Mouse (Mus musculus) layer of hippocampus, postnatal 25 days (tissue): Measurements from ENCODE around the gene Sept6. TPM values are rescaled to one million over a fixed set of nuclear protein-coding genes. Genes with fewer than 3 reads are reported as not detected.

Experiments used
- DNase-seq, 2 experiments: peaks; one replicate each; pipeline ENCODE4 v3.0.0; 2022; ENCODE audit warnings: mixed read lengths in 2 of 2, low spot score in 1 of 2; ENCODE audit errors: extremely low spot score in 1 of 2
- total RNA-seq, 2 experiments: library from RNA; stranded (reverse); gene quantifications; 2 replicates each; pipeline ENCODE4 v1.2.3; 2021

Gene Sept6
- 10 to 100 TPM; 50.0 to 52.9 TPM for total RNA-seq

- no peak for DNase-seq
These were observed at the start of gene Sept6 for GRCm38 (mm10) chrX:36991694-36992093. Gene Sept6, minus strand, starts transcription at chrX:36991794.

- DNase-seq: no peak
These were observed 36.8 kb upstream of the Sept6 start for GRCm38 (mm10) chrX:37028378-37028777.

DNA sequence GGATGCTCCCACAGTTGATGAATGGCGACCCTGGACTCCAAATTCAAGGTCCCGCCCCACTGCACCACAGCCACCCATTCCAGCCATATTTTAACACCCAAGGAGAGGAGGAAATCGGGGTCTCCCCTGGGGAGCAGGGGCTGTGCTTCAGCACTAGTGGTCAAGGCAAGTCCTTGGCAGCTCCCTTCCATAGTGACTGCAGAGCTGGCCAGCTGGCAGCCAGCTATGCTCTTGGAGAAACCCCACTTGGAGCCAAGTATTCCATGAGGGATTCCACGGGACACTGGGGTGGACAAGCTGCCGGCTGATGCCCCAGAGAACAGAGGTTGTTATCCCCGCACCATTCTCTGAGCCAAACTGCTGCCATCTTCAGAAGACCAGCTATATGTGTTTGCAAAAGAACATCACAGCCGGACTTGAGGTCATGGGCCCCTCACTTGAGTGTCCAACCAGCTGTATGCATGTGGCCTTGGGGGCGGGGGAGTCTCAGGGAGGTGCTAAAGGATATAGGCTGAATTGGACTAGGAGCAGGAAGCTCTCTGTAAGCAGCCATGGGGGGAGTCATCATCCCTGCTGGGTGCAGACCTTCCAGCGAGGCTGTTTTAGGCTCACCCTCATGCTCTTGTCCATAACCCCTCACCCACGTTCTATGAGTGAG, 32.2 kb upstream of the Sept6 start:
- no peak for DNase-seq

- peak; percentile 44 to 78 for DNase-seq
These were observed 31.1 kb upstream of the Sept6 start for GRCm38 (mm10) chrX:37022690-37023089.

DNA sequence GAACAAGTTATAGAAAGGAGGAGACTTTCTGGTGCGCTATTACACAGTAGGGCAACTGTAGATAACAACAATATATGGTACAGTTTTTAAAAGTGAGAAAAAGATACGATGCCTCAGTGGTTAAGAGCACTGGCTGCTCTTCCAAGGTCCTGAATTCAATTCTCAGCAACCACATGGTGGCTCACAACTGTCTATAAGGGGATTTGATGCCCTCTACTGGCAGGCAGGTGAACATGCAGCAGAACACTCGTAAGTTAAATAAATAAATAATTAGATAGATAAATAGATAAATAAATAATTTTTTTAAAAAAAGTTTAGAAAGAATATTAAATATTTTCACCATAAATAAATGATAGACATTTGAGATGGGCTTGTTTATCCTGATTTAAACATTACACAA, 27.5 kb upstream of the Sept6 start:
- no peak for DNase-seq

DNA sequence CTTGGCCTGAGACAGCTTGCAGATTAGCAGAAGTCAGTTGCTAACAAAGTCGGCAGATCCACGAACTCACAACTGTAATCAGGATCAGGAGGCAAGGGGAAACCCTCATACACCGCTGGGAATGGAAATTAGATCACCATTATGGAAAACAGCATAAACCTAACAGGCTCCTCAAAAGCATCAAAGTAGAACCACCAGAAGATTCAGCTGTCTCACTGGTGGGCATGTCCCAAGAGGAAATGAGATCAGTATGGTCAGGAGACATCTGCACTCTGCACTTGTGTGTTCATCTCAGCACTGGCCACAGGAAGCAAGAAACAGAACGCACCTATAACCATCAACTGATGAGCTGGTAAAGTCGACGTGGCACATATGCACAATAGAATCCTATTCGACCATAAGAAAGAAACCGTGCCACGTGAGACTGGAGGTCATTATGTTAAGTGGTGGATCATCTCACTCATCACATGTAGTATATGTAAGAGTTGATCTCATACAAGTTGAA, 26.6 kb upstream of the Sept6 start:
- DNase-seq: no peak

GRCm38 (mm10) chrX:37013870-37014269, 22.3 kb upstream of the Sept6 start:
- DNase-seq: no peak

DNA sequence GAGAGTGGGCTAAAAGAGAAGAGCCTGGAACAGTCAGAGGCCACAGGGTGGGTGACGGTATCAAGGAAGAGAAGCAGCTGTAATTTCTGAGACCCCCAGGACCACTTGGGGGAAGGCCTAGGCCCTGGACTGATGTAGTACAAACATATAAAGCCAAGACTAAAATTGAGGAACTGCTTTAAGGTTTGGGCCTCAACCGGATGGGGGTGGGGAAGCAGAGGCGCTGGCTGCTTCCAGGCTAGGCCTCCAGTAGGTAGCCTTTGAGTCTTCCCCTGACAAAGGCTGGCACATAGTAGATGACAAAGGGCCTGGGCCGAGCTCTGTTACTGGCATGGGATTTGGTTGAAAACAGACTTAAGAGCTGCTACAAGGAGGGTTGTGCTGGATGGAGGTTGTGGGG, 555 bp downstream of the Sept6 start:
- no peak for DNase-seq

- DNase-seq: no peak
These were observed 1.7 kb downstream of the Sept6 start for GRCm38 (mm10) chrX:36989752-36990404.

- peak; percentile 16 to 36 for DNase-seq
These were observed 2.3 kb downstream of the Sept6 start for GRCm38 (mm10) chrX:36989234-36989751.

DNA sequence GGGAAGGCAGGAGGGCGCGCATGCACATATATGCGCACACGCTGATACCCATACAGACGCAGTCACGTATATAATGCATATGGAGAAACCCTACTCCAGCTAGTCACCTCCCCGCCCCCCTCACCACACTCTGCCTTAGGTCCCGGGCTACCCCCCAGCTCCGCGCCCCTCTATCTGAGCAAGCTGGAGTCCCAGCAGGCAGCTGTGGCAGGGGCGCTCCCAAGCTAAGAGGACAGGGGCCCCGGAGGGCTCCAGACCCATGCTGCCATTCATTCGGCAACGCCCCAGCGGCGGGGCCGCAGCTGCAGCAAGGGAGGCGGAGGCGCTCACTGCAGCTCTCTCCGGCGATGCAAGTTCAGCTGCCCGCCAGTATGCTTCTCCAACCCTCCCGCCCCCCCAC, 2.8 kb downstream of the Sept6 start:
- DNase-seq: no peak

DNA sequence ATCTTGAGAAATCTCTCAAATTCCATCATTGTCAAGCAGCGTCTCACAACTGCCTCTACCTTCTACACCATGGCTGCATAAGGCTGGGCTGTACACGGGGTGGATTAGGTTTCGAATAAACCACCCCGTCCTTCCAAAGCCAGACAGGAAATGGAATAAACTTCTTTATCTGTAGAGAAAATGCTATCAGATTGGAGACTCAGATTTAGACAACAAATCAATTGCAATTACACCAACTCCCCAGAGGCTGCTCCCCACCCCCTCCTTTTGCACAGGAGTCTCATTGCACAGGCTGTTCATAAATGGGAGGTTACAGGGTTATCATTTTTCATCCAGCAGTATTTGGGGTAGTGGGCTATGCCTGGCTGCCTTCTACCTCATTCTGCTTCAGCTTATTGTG, 3.7 kb downstream of the Sept6 start:
- no peak for DNase-seq

GRCm38 (mm10) chrX:36985041-36985440, 6.6 kb downstream of the Sept6 start:
- DNase-seq: no peak

DNA sequence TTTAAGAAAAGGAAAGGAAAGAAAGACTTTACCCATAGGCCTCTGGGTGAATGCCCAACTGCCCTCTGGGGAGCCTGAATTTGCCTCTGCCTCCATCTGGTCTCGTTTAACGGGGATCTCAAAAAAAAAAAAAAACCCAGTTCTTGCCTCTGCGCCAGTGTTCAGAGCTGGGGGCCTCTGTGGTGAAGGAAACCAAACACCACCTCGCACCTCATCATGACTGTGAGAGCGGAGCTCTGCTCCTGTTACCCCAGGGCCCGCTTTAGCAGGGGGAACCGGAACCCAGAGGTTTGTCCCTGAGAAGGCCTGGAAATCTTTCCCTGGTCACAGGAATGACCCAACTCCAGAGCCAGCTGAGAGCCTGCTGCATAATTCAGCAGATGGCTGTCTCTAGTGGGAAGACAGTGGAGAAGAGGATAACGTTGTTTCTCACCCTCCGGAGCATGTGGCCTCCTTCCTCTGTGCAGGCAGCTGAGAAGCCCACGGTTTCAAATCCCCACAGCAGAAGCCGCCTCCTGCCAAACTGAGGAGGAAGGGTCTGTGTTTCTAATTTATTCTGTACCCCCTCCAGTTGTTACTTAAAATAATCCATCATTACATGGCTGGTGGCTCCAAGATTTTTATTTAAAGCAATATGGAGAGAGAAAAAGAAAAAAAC, 7.8 kb downstream of the Sept6 start:
- no peak for DNase-seq

DNA sequence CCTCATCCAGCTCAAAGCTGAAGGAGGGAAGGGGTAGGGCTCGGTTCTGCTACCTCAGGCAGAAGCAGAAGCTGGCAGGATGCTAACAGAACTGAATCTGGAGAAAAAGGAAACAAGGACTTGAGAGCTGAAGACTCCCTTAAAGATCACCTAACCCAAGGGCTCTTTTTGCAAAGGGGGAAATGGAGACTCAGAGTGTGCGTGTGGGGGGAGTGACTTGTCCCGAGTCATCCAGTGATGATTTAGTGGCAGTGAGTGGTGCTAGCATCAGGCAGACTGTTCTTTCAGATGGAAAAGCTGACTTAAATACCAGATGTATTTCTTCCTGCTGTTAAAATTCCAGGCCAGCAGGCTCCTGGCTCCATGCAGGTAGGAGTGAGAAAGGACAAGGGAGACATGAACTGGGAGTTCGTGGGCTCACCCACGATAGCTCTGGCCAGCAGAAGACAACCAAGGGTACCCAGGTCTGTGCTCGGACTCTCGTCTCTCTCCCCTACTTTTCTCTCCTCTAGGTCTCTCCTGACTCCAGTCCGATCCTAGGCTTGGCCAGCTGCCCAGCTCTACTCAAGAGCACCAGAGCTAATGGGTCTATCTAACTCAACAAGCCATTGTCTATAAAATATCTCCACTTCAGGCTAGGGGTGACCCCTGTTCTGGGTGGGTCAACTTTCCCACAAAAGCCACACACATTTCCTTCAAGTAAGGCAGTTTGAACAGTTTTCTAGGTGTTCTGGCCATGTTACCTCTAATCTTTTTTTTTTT, 8.5 kb downstream of the Sept6 start:
- DNase-seq: no peak

DNA sequence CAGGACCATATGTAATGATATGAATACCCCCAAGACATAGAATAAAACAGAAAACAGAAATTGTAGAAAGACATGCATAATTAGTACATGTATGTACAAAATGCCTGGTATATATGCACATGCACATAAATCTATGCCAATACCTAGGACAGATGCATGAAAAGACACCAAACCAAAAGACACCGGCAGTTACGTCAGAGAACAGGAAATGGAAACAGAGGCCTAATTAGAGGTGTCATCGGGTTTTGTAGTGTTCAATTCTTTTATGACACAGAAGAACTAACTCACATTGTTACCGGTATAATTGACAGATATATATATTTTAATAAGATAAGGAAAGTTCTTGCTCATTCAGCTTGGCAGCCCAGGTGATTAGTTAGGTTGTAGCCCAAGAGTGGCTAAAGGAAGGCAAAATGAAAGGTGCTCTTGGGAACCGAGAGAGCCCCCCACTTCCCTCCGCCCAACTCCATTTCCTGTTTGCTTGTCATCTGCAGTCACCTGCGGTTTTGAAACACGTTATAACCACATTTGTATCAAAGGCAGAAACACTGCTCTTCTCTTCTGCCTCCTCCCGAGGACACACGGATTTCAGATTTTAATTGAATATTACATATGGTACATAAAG, 10.9 kb downstream of the Sept6 start:
- DNase-seq: no peak

DNA sequence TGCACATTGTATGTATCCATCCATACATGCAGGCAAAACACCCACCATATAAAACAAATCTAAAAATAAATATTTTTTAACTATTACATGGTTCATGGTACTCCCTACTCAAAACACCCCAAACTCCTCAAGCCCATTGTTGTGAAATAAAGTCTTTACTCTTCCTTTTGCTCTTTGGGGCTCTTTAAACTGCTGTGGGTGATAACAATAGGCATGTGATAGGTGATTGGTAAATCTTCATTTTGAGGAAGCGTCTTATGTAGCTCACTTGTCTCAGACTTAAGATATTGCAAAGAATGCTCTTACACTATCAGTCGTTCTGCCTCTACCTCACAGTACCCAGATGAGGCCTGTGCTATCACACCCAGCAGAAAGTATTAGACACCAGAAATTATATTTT, 13.7 kb downstream of the Sept6 start:
- DNase-seq: no peak

- no peak for DNase-seq
These were observed 14.6 kb downstream of the Sept6 start for GRCm38 (mm10) chrX:36976980-36977379.

DNA sequence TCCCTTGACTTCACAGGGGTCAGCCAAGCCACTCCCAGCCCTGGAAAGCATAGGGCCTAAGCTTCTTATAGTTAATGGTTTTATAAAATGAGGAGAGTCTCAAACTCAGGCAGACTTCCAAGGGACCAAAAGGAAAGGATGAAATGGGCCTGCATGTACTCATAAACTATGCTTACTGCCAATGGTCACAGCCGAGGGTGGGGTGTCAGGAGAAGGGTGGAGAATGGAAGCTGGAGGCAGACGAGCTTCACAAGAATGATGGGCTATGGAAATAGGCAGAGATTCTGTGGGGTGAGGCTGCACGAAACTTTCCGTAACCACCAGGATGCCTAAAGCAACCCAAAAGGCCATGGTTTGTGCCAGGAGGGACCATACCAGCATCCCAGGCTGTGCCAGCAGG, 15.3 kb downstream of the Sept6 start:
- no peak for DNase-seq

DNA sequence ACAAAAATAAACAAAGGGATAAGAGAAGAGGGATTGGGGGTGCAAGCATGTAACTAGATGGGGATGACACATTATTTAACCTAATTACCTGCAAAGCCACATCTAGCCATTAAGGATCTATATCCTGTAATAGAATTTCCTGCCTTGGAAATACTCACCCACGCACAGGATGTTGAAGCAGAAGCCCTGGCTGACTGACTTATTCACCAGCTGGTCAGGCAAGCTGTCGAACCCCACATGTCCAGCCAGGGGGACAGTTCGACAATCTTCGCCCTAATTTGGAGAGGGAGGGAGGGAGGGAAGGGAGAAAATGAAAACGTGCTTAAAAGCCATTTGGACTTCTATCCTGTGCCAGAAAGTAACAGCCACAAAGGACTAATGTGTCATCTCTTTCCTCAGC, 16.7 kb downstream of the Sept6 start:
- peak in 1 of 2 experiments; percentile 23 for DNase-seq
